ENCODE assay signal across 8 mouse cellular contexts in genomic region chr3:97867221-97868023, GRCm38 (mm10). TPM values are rescaled to one million over a fixed set of nuclear protein-coding genes. Genes with fewer than 3 reads are reported as not detected.
DNase-seq lines count a peak whose midpoint lies in the region; ATAC-seq lines count a peak whose summit lies in the region.

No protein-coding gene starts in this region.

- no peak overlapping the region for H3K27ac ChIP-seq in forebrain, embryonic 12.5 days
- peak overlapping the region; percentile 51; the same call in 1 of the 2 replicates for H3K27ac ChIP-seq in hindbrain, embryonic 16.5 days (ENCODE audit: low read depth, low read length)
- H3K27ac ChIP-seq in liver, embryonic 12.5 days: no peak overlapping the region

- H3K27me3 ChIP-seq in forebrain, embryonic 12.5 days: peaks cover 49% of the 10 kb centered on the region
- H3K27me3 ChIP-seq in hindbrain, embryonic 16.5 days (replicated peaks; ENCODE audit: control insufficient read depth, insufficient read depth, low read length): no peaks in the 10 kb centered on the region
- peaks cover 44% of the 10 kb centered on the region for H3K27me3 ChIP-seq in liver, embryonic 12.5 days (replicated peaks)

- H3K9ac ChIP-seq in forebrain, embryonic 12.5 days: peak overlapping the region; percentile 60
- peak overlapping the region; percentile 76 for H3K9ac ChIP-seq in hindbrain, embryonic 16.5 days (ENCODE audit: low read depth, low read length)
- H3K9ac ChIP-seq in liver, embryonic 12.5 days: peak overlapping the region; percentile 39

- 2% methylated on average over 25 of the region's 28 CpGs for WGBS in forebrain, embryonic 12.5 days
- 3% methylated on average over 28 of the region's 28 CpGs for WGBS in hindbrain, embryonic 16.5 days
- 7% methylated on average over 28 of the region's 28 CpGs for WGBS in liver, embryonic 12.5 days (ENCODE audit: insufficient replicate concordance)

- peak overlapping the region; percentile 53 for H3K4me3 ChIP-seq in forebrain, embryonic 12.5 days (replicated peaks)
- H3K4me3 ChIP-seq in hindbrain, embryonic 16.5 days (ENCODE audit: low read length): peak overlapping the region; percentile 58
- peak overlapping the region; percentile 54 for H3K4me3 ChIP-seq in liver, embryonic 12.5 days

- no peaks in the 10 kb centered on the region for H3K9me3 ChIP-seq in forebrain, embryonic 12.5 days
- no peaks in the 10 kb centered on the region for H3K9me3 ChIP-seq in hindbrain, embryonic 16.5 days (ENCODE audit: control insufficient read depth, low read length)
- no peaks in the 10 kb centered on the region for H3K9me3 ChIP-seq in liver, embryonic 12.5 days (replicated peaks)

- peak; percentile 27; the same call in 1 of the 2 replicates for ATAC-seq in forebrain, embryonic 12.5 days (ENCODE audit: low FRiP score)
- peak; percentile 67 for ATAC-seq in hindbrain, embryonic 16.5 days
- ATAC-seq in liver, embryonic 12.5 days: peak; percentile 52

- peak; percentile 34 for DNase-seq in gastrocnemius, adult 18-20 months (ENCODE audit: low spot score)
- DNase-seq in gastrocnemius, postnatal 4 days (ENCODE audit: low spot score in 2 of 2): no peak
- DNase-seq in Muller cell, postnatal 12 days (ENCODE audit: inconsistent ontology term): peak; percentile 20
- DNase-seq in right cerebral cortex, adult 2 months (ENCODE audit: low spot score in 2 of 2): peak; percentile 61 to 65
- DNase-seq in frontal cortex, postnatal 14 days (ENCODE audit: low spot score in 2 of 2): no peak

- peaks cover 11% of the 10 kb centered on the region for H3K4me1 ChIP-seq in forebrain, embryonic 12.5 days
- H3K4me1 ChIP-seq in hindbrain, embryonic 16.5 days (ENCODE audit: control insufficient read depth, insufficient read depth, low read depth, low read length): peaks cover 8% of the 10 kb centered on the region
- peaks cover 13% of the 10 kb centered on the region for H3K4me1 ChIP-seq in liver, embryonic 12.5 days

- H3K36me3 ChIP-seq in forebrain, embryonic 12.5 days (replicated peaks): no peaks in the 10 kb centered on the region
- H3K36me3 ChIP-seq in hindbrain, embryonic 16.5 days (ENCODE audit: control insufficient read depth, insufficient read depth, low read length): no peaks in the 10 kb centered on the region
- H3K36me3 ChIP-seq in liver, embryonic 12.5 days: no peaks in the 10 kb centered on the region

- peak overlapping the region; percentile 80 for H3K4me2 ChIP-seq in forebrain, embryonic 12.5 days
- peak overlapping the region; percentile 98 for H3K4me2 ChIP-seq in hindbrain, embryonic 16.5 days (ENCODE audit: low read length)
- peak overlapping the region; percentile 72 for H3K4me2 ChIP-seq in liver, embryonic 12.5 days

RNA-seq across cellular contexts. Expression of gene Pde4dip, which starts 21.1 kb away (rescaled TPM):
- 1,000 to 10,000 TPM; 2,910 to 3,459 TPM for total RNA-seq in gastrocnemius, adult 18-20 months (2021)
- total RNA-seq in gastrocnemius, postnatal 4 days (2021): 1,000 to 10,000 TPM; 1,016 to 1,021 TPM
- polyA plus RNA-seq in forebrain, embryonic 12.5 days (2016; fragmentation: Nextera tagmentation; extraction: Ambion mirVana): 35.7 and 39.3 TPM in 2 replicates
- polyA plus RNA-seq in hindbrain, embryonic 16.5 days (2015; fragmentation: Nextera tagmentation; extraction: Ambion mirVana): 60.3 and 69.9 TPM in 2 replicates
- polyA plus RNA-seq in liver, embryonic 12.5 days (2016; fragmentation: Nextera tagmentation; extraction: Ambion mirVana): 8.9 and 9.9 TPM in 2 replicates

RNA-seq across cellular contexts. Expression of gene Sec22b, which starts 33.6 kb away (rescaled TPM):
- total RNA-seq in gastrocnemius, adult 18-20 months (2021): 10 to 100 TPM; 25.7 to 28.8 TPM
- 10 to 100 TPM; 54.6 to 65.0 TPM for total RNA-seq in gastrocnemius, postnatal 4 days (2021)
- 104 and 107 TPM in 2 replicates for polyA plus RNA-seq in forebrain, embryonic 12.5 days (2016; fragmentation: Nextera tagmentation; extraction: Ambion mirVana)
- 97.5 and 102 TPM in 2 replicates for polyA plus RNA-seq in hindbrain, embryonic 16.5 days (2015; fragmentation: Nextera tagmentation; extraction: Ambion mirVana)
- 67.1 and 69.2 TPM in 2 replicates for polyA plus RNA-seq in liver, embryonic 12.5 days (2016; fragmentation: Nextera tagmentation; extraction: Ambion mirVana)

Comparison
In these comparisons a context has a peak if more than half of its experiments do, and no peak if none do; other contexts are left out.
1. DNase-seq: peak in gastrocnemius, adult 18-20 months (single experiment), Muller cell, postnatal 12 days (single experiment) and right cerebral cortex, adult 2 months (2 of 2); none in gastrocnemius, postnatal 4 days (0 of 2) and frontal cortex, postnatal 14 days (0 of 2).
2. Peak in every context shown above with its lines, with median percentiles within 50 percentile points of each other: ATAC-seq, H3K4me2 ChIP-seq, H3K4me3 ChIP-seq and H3K9ac ChIP-seq.